Mouse (Mus musculus) CD8-positive naive resting alpha-beta T cell, adult 2 months (primary cell): ENCODE results near the gene Unc5a.

Source experiments
- DNase-seq, 2 experiments: peaks; one replicate each; pipeline ENCODE4 v3.0.0; 2022; ENCODE audit warnings: low read depth in 2 of 2, low spot score in 2 of 2

Gene Unc5a

GRCm38 (mm10) chr13:54955695-54956471, 6.7 kb downstream of the Unc5a start:
- no peak for DNase-seq

- no peak for DNase-seq
Measured at GRCm38 (mm10) chr13:54957281-54957680, 8.1 kb downstream of the Unc5a start.

GRCm38 (mm10) chr13:54959059-54959701, 10.0 kb downstream of the Unc5a start:
- no peak for DNase-seq

- DNase-seq = no peak
Measured at GRCm38 (mm10) chr13:54959842-54960241, 10.6 kb downstream of the Unc5a start.

- DNase-seq = no peak
Measured at GRCm38 (mm10) chr13:54960491-54960890, 11.3 kb downstream of the Unc5a start.

- DNase-seq = no peak
Measured at GRCm38 (mm10) chr13:54965256-54965655, 16.0 kb downstream of the Unc5a start.

- no peak for DNase-seq
Measured at GRCm38 (mm10) chr13:54967501-54967900, 18.3 kb downstream of the Unc5a start.

GRCm38 (mm10) chr13:54968636-54969035, 19.4 kb downstream of the Unc5a start:
- DNase-seq = no peak

- no peak for DNase-seq
Measured at GRCm38 (mm10) chr13:54969513-54969912, 20.3 kb downstream of the Unc5a start.

GRCm38 (mm10) chr13:54970521-54971247, 21.5 kb downstream of the Unc5a start:
- no peak for DNase-seq

GRCm38 (mm10) chr13:54975546-54975945, 26.3 kb downstream of the Unc5a start:
- DNase-seq = no peak

- no peak for DNase-seq
Measured at GRCm38 (mm10) chr13:54978804-54979203, 29.6 kb downstream of the Unc5a start.

GRCm38 (mm10) chr13:54980957-54981356, 31.7 kb downstream of the Unc5a start:
- DNase-seq = no peak

- DNase-seq = no peak
Measured at GRCm38 (mm10) chr13:54983001-54983400, 33.8 kb downstream of the Unc5a start.

GRCm38 (mm10) chr13:54983614-54984013, 34.4 kb downstream of the Unc5a start:
- no peak for DNase-seq

GRCm38 (mm10) chr13:54987405-54987804, 38.2 kb downstream of the Unc5a start:
- no peak for DNase-seq

GRCm38 (mm10) chr13:54988181-54988760, 39.1 kb downstream of the Unc5a start:
- no peak for DNase-seq

GRCm38 (mm10) chr13:54992215-54992614, 43.0 kb downstream of the Unc5a start:
- DNase-seq = no peak

GRCm38 (mm10) chr13:54994576-54994975, 45.4 kb downstream of the Unc5a start:
- DNase-seq = no peak

- no peak for DNase-seq
Measured at GRCm38 (mm10) chr13:54995161-54995560, 46.0 kb downstream of the Unc5a start.

GRCm38 (mm10) chr13:54997568-54997967, 48.4 kb downstream of the Unc5a start:
- no peak for DNase-seq

- DNase-seq = no peak
Measured at GRCm38 (mm10) chr13:55000433-55000832, 51.2 kb downstream of the Unc5a start.
